Comparison of ENCODE assay signal across 27 mouse cellular contexts in the genomic region with DNA sequence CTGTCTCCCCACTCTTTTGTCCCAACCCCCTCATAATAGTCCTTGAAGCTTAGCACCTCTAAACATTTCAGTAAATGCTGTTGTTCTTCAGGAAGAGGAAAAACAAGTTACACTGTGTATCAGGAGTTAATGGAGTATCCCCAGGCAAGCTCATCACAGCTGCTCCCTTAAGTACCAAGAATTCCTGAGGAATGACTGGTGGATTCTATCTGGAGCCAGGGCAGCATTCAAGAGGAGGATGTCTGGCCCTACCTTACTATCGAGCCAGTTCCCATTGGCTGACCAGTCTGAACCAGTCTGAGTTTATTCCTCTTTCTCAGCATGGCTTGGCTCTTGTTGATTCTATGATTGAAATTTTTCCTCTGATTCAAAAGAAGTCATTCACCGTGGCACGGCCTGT.
DNase-seq lines count a peak whose midpoint lies in the region; ATAC-seq and TF ChIP-seq lines count a peak whose summit lies in the region.
"Had no signal": no experiment of that assay in that cellular context is flagged by ENCODE, and none has a peak within 500 bp of the region (broad histone marks: within the 10 kb centered on the region; RNA-seq: fewer than 3 reads in every experiment).

No protein-coding gene starts in this region.

- POLR2A ChIA-PET in Patski (lab: Charles Lee), result interaction anchor here (1.1 kb wide), 1 partner anchor 80 kb away, joined by 3 read pairs; no protein-coding TSS in a partner anchor

- TF ChIP-seq CTCF in gastrocnemius, adult 2 months (IDR thresholded peaks at IDR 0.05), result no peak
- no peak for TF ChIP-seq CTCF in Patski (IDR thresholded peaks at IDR 0.05)

- CTCF ChIA-PET in Patski (lab: Charles Lee), result no interaction called here

- H3K27ac ChIP-seq in gastrocnemius, adult 2 months, result no peak overlapping the region
- H3K27ac ChIP-seq: forebrain, embryonic 13.5 days; hindbrain, embryonic 13.5 days; limb, embryonic 10.5 days; limb, embryonic 15.5 days; liver, embryonic 14.5 days; midbrain, embryonic 10.5 days; neural tube, embryonic 13.5 days; stomach, embryonic 15.5 days had no signal

- H3K27me3 ChIP-seq in Patski, result no peaks in the 10 kb centered on the region
- H3K27me3 ChIP-seq: forebrain, embryonic 13.5 days; hindbrain, embryonic 13.5 days; limb, embryonic 15.5 days; neural tube, embryonic 13.5 days; stomach, embryonic 15.5 days had no signal

- DNase-seq in gastrocnemius, adult 2 months, result peak; percentile 26
- DNase-seq in gastrocnemius, postnatal 36 days, result no peak
- DNase-seq in 3T3-L1 (ENCODE audit: low read depth, low spot score) (peak; percentile 66), Patski (ENCODE audit: low read depth, low spot score) (peak; percentile 73)
- DNase-seq in skeletal muscle tissue, adult 2 months (ENCODE audit: low read depth, low spot score), result peak; percentile 20
- DNase-seq in testis, postnatal 10 days (ENCODE audit: low spot score), result no peak
- DNase-seq in heart, adult 8-10 months (ENCODE audit: low spot score), result no peak
- DNase-seq: adrenal gland, postnatal 14 days; cerebellum, adult 11 months; cerebellum, adult 9-10 months; cerebellum, postnatal 36 days; heart, postnatal 4 days; kidney, adult 9 months; kidney, postnatal 14 days; layer of hippocampus, adult 9-11 months; lung, adult 2 months; thymus, adult 18-20 months; thymus, postnatal 25 days had no signal

- intact Hi-C loops in gastrocnemius, adult 2 months (cut with DNase I), result no loop called here
- intact Hi-C loops in gastrocnemius, postnatal 36 days (cut with DNase I), result no loop called here

- in situ Hi-C loops in Patski (cut with MboI; ENCODE audit: low pct_unique_long_range_greater_than_20kb), result no loop called here

- ATAC-seq in Patski, result peak; percentile 98
- ATAC-seq: forebrain, embryonic 13.5 days; intestine, embryonic 16.5 days had no signal

- H3K4me3 ChIP-seq in gastrocnemius, adult 2 months, result no peak overlapping the region
- H3K4me3 ChIP-seq: forebrain, embryonic 13.5 days; hindbrain, embryonic 13.5 days; limb, embryonic 10.5 days; limb, embryonic 15.5 days; midbrain, embryonic 10.5 days; neural tube, embryonic 13.5 days; stomach, embryonic 15.5 days had no signal

Comparison
In these comparisons a context has a peak if more than half of its experiments do, and no peak if none do; other contexts are left out.
1. DNase-seq: peak in gastrocnemius, adult 2 months (single experiment), 3T3-L1 (single experiment), Patski (single experiment) and skeletal muscle tissue, adult 2 months (single experiment); none in gastrocnemius, postnatal 36 days (0 of 2), testis, postnatal 10 days (single experiment) and heart, adult 8-10 months (single experiment).